Mouse (Mus musculus) embryonic fibroblast, embryonic 13.5 days (primary cell): ENCODE results near the gene Rho.

Source experiments
- CTCF ChIP-seq: IDR thresholded peaks from 2 replicates; pipeline ENCODE4 v1.5.1; 2011; ENCODE audit warnings: mild to moderate bottlenecking, control low read depth, low read length, moderate library complexity, borderline replicate concordance; ENCODE audit not compliant: insufficient read depth
- POLR2A ChIP-seq: IDR thresholded peaks from 2 replicates; pipeline ENCODE4 v1.6.1; 2011; ENCODE audit warnings: low read depth, mild to moderate bottlenecking, control low read depth, low read length, moderate library complexity

GRCm38 (mm10) chr6:115971273-115972060 is 39.9 kb downstream of the Rho start:
- no peak for TF ChIP-seq CTCF
- TF ChIP-seq POLR2A, result no peak
